Mouse (Mus musculus): ENCODE measurements around the gene Mef2c. TPM values are rescaled to one million over a fixed set of nuclear protein-coding genes. Genes with fewer than 3 reads are reported as not detected.

The Mef2c gene
- total and polyA plus RNA-seq, 3 experiments, result not detected

- Histone ChIP-seq H3K79me2 (ENCODE audit: control insufficient read depth, insufficient read depth, low read length, poor library complexity) (no peaks in the 10 kb centered on the region), H3K9ac (ENCODE audit: control insufficient read depth, low read depth, low read length, poor library complexity, severe bottlenecking) (no peak overlapping the region), H3K4me3 (ENCODE audit: control insufficient read depth in 1 of 2, insufficient read depth in 1 of 2, low read depth in 2 of 2, low read length in 2 of 2) (no peak overlapping the region), H3K4me1 (ENCODE audit: control insufficient read depth in 1 of 2, insufficient read depth in 2 of 2, low read length in 2 of 2) (no peaks in the 10 kb centered on the region), H3K9me3 (replicated peaks; ENCODE audit: insufficient read depth, low read length) (no peaks in the 10 kb centered on the region), H3K27ac (ENCODE audit: control insufficient read depth, low read depth, low read length) (no peak overlapping the region), H3K27me3 (ENCODE audit: control insufficient read depth in 1 of 2, insufficient read depth in 2 of 2, low read length in 2 of 2) (no peaks in the 10 kb centered on the region), H3K36me3 (ENCODE audit: control insufficient read depth in 1 of 2, insufficient read depth in 2 of 2, low read length in 2 of 2) (no peaks in the 10 kb centered on the region; a peak in 1 of 4 replicates)
- TF ChIP-seq CTCF (IDR thresholded peaks at IDR 0.05 in 2 of 3, conservative IDR thresholded peaks at IDR 0.05 in 1 of 3; ENCODE audit: control insufficient read depth in 1 of 3, insufficient read depth in 1 of 3, low read depth in 2 of 3, low read length in 3 of 3, poor library complexity in 1 of 3, severe bottlenecking in 1 of 3) (no peak), UBTF (IDR thresholded peaks at IDR 0.05; ENCODE audit: borderline replicate concordance, insufficient read depth, low read depth, low read length) (no peak), ELF1 (IDR thresholded peaks at IDR 0.05; ENCODE audit: low read depth, low read length) (no peak), MEF2A (IDR thresholded peaks at IDR 0.05; ENCODE audit: extremely low read depth, insufficient replicate concordance, low read depth, low read length, poor library complexity, severe bottlenecking) (no peak), ETS1 (IDR thresholded peaks at IDR 0.05; ENCODE audit: low read depth, low read length) (no peak), E2F4 (IDR thresholded peaks at IDR 0.05; ENCODE audit: borderline replicate concordance, low read depth, low read length) (no peak), CHD1 (IDR thresholded peaks at IDR 0.05; ENCODE audit: low read depth, low read length) (no peak), BHLHE40 (IDR thresholded peaks at IDR 0.05; ENCODE audit: borderline replicate concordance, low read depth, low read length) (no peak), MYC (IDR thresholded peaks at IDR 0.05; ENCODE audit: low read depth, low read length) (no peak), TAL1 (IDR thresholded peaks at IDR 0.05; ENCODE audit: low read length) (no peak), SIN3A (IDR thresholded peaks at IDR 0.05; ENCODE audit: low read length) (no peak), USF1 (IDR thresholded peaks at IDR 0.05; ENCODE audit: low read depth, low read length) (no peak), TBP (IDR thresholded peaks at IDR 0.05; ENCODE audit: low read depth, low read length) (no peak), MAFK (IDR thresholded peaks at IDR 0.05; ENCODE audit: borderline replicate concordance, low read depth, low read length) (no peak), SMC3 (IDR thresholded peaks at IDR 0.05; ENCODE audit: low read depth, low read length) (no peak), EP300 (IDR thresholded peaks at IDR 0.05; ENCODE audit: low read depth in 1 of 2, low read length in 2 of 2) (no peak), POLR2A (IDR thresholded peaks at IDR 0.05; ENCODE audit: control insufficient read depth in 1 of 2, insufficient read depth in 1 of 2, low read depth in 1 of 2, low read length in 2 of 2, poor library complexity in 1 of 2) (no peak), RCOR1 (IDR thresholded peaks at IDR 0.05; ENCODE audit: low read depth, low read length) (no peak)
- DNase-seq (ENCODE audit: low read depth, low spot score), result no peak
Observed at GRCm38 (mm10) chr13:83530889-83531288, 27.1 kb downstream of the Mef2c start.

GRCm38 (mm10) chr13:83531968-83532591, 28.2 kb downstream of the Mef2c start:
- Histone ChIP-seq H3K9ac (ENCODE audit: control insufficient read depth, low read depth, low read length, poor library complexity, severe bottlenecking) (no peak overlapping the region), H3K27me3 (ENCODE audit: control insufficient read depth in 1 of 2, insufficient read depth in 2 of 2, low read length in 2 of 2) (no peaks in the 10 kb centered on the region), H3K79me2 (ENCODE audit: control insufficient read depth, insufficient read depth, low read length, poor library complexity) (no peaks in the 10 kb centered on the region), H3K4me1 (ENCODE audit: control insufficient read depth in 1 of 2, insufficient read depth in 2 of 2, low read length in 2 of 2) (no peaks in the 10 kb centered on the region), H3K4me3 (ENCODE audit: control insufficient read depth in 1 of 2, insufficient read depth in 1 of 2, low read depth in 2 of 2, low read length in 2 of 2) (no peak overlapping the region), H3K27ac (ENCODE audit: control insufficient read depth, low read depth, low read length) (no peak overlapping the region), H3K9me3 (replicated peaks; ENCODE audit: insufficient read depth, low read length) (no peaks in the 10 kb centered on the region), H3K36me3 (ENCODE audit: control insufficient read depth in 1 of 2, insufficient read depth in 2 of 2, low read length in 2 of 2) (no peaks in the 10 kb centered on the region; a peak in 1 of 4 replicates)
- DNase-seq (ENCODE audit: low read depth, low spot score), result no peak
- no peak for TF ChIP-seq CHD1 (IDR thresholded peaks at IDR 0.05; ENCODE audit: low read depth, low read length)
- no peak for TF ChIP-seq ETS1 (IDR thresholded peaks at IDR 0.05; ENCODE audit: low read depth, low read length)
- TF ChIP-seq ZKSCAN1 (IDR thresholded peaks at IDR 0.05; ENCODE audit: low read depth, low read length), result no peak
- no peak for TF ChIP-seq UBTF (IDR thresholded peaks at IDR 0.05; ENCODE audit: borderline replicate concordance, insufficient read depth, low read depth, low read length)
